Mouse (Mus musculus) neural tube, embryonic 11.5 days (tissue): ENCODE results near the gene Pelo. TPM values are rescaled to one million over a fixed set of nuclear protein-coding genes. Genes with fewer than 3 reads are reported as not detected.
A peak's percentile ranks its signal among the peaks of the same experiment; 100 is the strongest.

Experiments
- ATAC-seq: fragments of 200-750 bp; cut with Nextera tagmentation; 2 replicates; pipeline ENCODE4 v1.8.0; 2017; ENCODE audit warnings: moderate number of reproducible peaks, mild to moderate bottlenecking, moderate TSS enrichment, moderate library complexity; ENCODE audit not compliant: insufficient read depth, low FRiP score, low TSS enrichment
- DNase-seq: peaks from one replicate; pipeline ENCODE4 v3.0.0-alpha.2; 2015; ENCODE audit warnings: low spot score
- H3K27ac ChIP-seq: fragments of 300-500 bp; sonication (generic); 2 replicates; pipeline ENCODE4 v1.5.1; 2014; ENCODE audit warnings: low read depth, mild to moderate bottlenecking, low read length
- H3K27me3 ChIP-seq: fragments of 300-500 bp; sonication (generic); 2 replicates; pipeline ENCODE4 v1.6.1; 2014; ENCODE audit warnings: mild to moderate bottlenecking, low read length, mixed read lengths; ENCODE audit not compliant: control insufficient read depth, insufficient read depth
- H3K36me3 ChIP-seq: fragments of 300-500 bp; sonication (generic); 2 replicates; pipeline ENCODE4 v1.6.1; 2014; ENCODE audit warnings: mild to moderate bottlenecking, low read length, moderate library complexity, mixed read lengths; ENCODE audit not compliant: control insufficient read depth, insufficient read depth
- H3K4me1 ChIP-seq: fragments of 300-500 bp; sonication (generic); 2 replicates; pipeline ENCODE4 v1.6.1; 2014; ENCODE audit warnings: low read length, mixed read lengths; ENCODE audit not compliant: control insufficient read depth, insufficient read depth
- H3K4me2 ChIP-seq: fragments of 300-500 bp; sonication (generic); 2 replicates; pipeline ENCODE4 v1.6.1; 2014; ENCODE audit warnings: low read depth, mild to moderate bottlenecking, moderate library complexity
- H3K4me3 ChIP-seq: fragments of 300-500 bp; sonication (generic); 2 replicates; pipeline ENCODE4 v1.5.1; 2014; ENCODE audit warnings: low read depth, low read length
- H3K9ac ChIP-seq: fragments of 300-500 bp; sonication (generic); 2 replicates; pipeline ENCODE4 v1.6.1; 2014; ENCODE audit warnings: mild to moderate bottlenecking, low read length
- H3K9me3 ChIP-seq: fragments of 300-500 bp; sonication (generic); 2 replicates; pipeline ENCODE4 v1.6.1; 2016; ENCODE audit warnings: low read length; ENCODE audit not compliant: control insufficient read depth
- WGBS: fragments of 180-500 bp; shearing (Covaris S2); extraction: QIAGEN DNeasy Blood & Tissue Kit; methylation state at CpG from one replicate; pipeline ENCODE4 v1.1.7; 2014; 5-methylcytosine and 5-hydroxymethylcytosine counted together
- polyA plus RNA-seq: library from polyadenylated mRNA; unstranded; fragments of >200 nt; fragmentation: Nextera tagmentation; extraction: Ambion mirVana; gene quantifications from 2 replicates; pipeline ENCODE4 v1.2.1, GENCODE M21; 2014

Gene Pelo
- polyA plus RNA-seq, 1 experiment from 2014 or later, result 6.6 TPM

DNA sequence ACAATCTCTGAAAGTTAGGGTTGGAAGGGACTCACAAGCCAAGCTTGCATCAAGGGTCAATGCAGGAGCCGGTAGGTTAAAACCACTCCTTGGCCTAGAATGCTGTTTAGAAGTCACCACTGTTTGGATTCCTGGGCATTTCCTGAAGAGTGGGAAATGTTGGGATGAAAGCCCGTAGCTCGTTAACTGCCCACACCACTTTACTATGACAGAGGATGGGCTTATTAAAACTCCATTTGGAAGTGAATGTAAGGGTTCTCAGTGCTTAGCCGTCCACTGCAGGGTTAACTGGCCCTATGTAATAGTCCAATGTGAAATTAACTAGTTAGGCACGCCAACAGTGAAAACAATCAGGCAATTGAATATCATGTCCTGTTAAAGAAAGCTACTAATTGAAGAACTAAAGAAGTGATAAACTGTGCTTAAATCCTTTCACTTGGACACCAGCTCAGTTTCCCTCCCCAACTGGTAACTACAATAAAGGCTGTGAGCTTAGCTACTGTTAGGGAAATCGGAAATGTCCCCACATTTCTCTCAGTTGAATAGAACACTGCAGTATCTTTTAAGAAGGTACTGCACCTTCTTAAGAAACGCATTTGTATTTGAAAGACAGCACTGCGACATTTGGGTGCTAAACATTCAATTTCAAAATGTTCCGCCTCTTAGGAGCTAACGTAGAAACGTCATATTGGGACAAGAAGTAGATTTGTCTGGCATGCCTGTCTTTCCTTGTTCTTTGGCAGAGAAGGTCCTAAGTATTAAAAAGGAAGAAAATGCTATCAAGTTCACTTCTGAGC, 10.6 kb upstream of the Pelo start:
- no peak for DNase-seq
- 20% methylated on average over 11 of the region's 11 CpGs for WGBS
- peaks cover 2% of the 10 kb centered on the region; the same call in 1 of the 2 replicates for H3K4me1 ChIP-seq
- peak overlapping the region; percentile 50 for H3K4me3 ChIP-seq
- H3K4me2 ChIP-seq, result peak overlapping the region; percentile 86; the same call in 1 of the 2 replicates
- no peak overlapping the region for H3K9ac ChIP-seq
- H3K9me3 ChIP-seq, result no peaks in the 10 kb centered on the region
- H3K27ac ChIP-seq, result no peak overlapping the region
- no peak for ATAC-seq
- no peaks in the 10 kb centered on the region for H3K36me3 ChIP-seq
- 0 out of 2 replicates have a peak, but pooled peaks cover 5% of the 10 kb centered on the region for H3K27me3 ChIP-seq

GRCm38 (mm10) chr13:115099381-115099780, 9.4 kb upstream of the Pelo start:
- Histone ChIP-seq H3K4me3 (no peak overlapping the region), H3K4me2 (no peak overlapping the region), H3K27me3 (0 out of 2 replicates have a peak, but pooled peaks cover 5% of the 10 kb centered on the region), H3K9ac (no peak overlapping the region), H3K27ac (no peak overlapping the region), H3K36me3 (no peaks in the 10 kb centered on the region), H3K9me3 (no peaks in the 10 kb centered on the region), H3K4me1 (peaks cover 2% of the 10 kb centered on the region; the same call in 1 of the 2 replicates)
- 87% methylated on average over 9 of the region's 9 CpGs for WGBS
- DNase-seq, result no peak
- ATAC-seq, result no peak

DNA sequence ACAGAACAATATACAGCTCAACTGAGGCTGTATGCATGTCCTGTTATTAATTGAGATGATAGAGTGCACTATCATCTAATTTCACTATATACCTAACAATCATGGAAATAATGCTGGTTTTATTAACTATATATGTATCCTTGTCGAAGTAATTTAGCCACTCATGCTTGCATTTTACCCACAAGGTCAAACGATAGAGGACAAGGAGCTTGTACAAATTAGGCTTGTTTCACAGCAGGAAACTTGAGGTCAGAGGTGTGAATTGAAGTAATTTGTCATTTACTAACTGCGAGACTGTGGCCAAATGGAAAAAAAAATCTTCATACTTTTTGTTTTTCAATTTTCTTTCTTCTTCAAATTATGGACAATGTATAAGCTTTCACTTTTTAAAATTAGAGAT, 8.2 kb upstream of the Pelo start:
- H3K4me2 ChIP-seq, result no peak overlapping the region
- H3K27me3 ChIP-seq, result 0 out of 2 replicates have a peak, but pooled peaks cover 5% of the 10 kb centered on the region
- 71% methylated on average over 3 of the region's 3 CpGs for WGBS
- H3K4me3 ChIP-seq, result no peak overlapping the region
- no peak overlapping the region for H3K9ac ChIP-seq
- H3K4me1 ChIP-seq, result peaks cover 2% of the 10 kb centered on the region; the same call in 1 of the 2 replicates
- no peaks in the 10 kb centered on the region for H3K9me3 ChIP-seq
- DNase-seq, result no peak
- ATAC-seq, result no peak
- no peaks in the 10 kb centered on the region for H3K36me3 ChIP-seq
- H3K27ac ChIP-seq, result no peak overlapping the region

- Histone ChIP-seq H3K4me1 (peaks cover 2% of the 10 kb centered on the region; the same call in 1 of the 2 replicates), H3K4me3 (no peak overlapping the region), H3K36me3 (no peaks in the 10 kb centered on the region), H3K9me3 (no peaks in the 10 kb centered on the region), H3K27me3 (0 out of 2 replicates have a peak, but pooled peaks cover 5% of the 10 kb centered on the region), H3K27ac (no peak overlapping the region), H3K9ac (no peak overlapping the region), H3K4me2 (no peak overlapping the region)
- WGBS, result 79% methylated on average over 5 of the region's 5 CpGs
- no peak for ATAC-seq
- DNase-seq, result no peak
These were observed 7.0 kb upstream of the Pelo start for GRCm38 (mm10) chr13:115096965-115097364.

GRCm38 (mm10) chr13:115096216-115096615, 6.2 kb upstream of the Pelo start:
- H3K4me1 ChIP-seq, result peaks cover 1% of the 10 kb centered on the region; the same call in 1 of the 2 replicates
- no peak overlapping the region for H3K4me2 ChIP-seq
- no peak overlapping the region for H3K27ac ChIP-seq
- 0 out of 2 replicates have a peak, but pooled peaks cover 5% of the 10 kb centered on the region for H3K27me3 ChIP-seq
- DNase-seq (no peak), ATAC-seq (no peak)
- WGBS, result 65% methylated on average over 2 of the region's 2 CpGs
- no peaks in the 10 kb centered on the region for H3K9me3 ChIP-seq
- no peak overlapping the region for H3K9ac ChIP-seq
- no peaks in the 10 kb centered on the region for H3K36me3 ChIP-seq
- no peak overlapping the region for H3K4me3 ChIP-seq

DNA sequence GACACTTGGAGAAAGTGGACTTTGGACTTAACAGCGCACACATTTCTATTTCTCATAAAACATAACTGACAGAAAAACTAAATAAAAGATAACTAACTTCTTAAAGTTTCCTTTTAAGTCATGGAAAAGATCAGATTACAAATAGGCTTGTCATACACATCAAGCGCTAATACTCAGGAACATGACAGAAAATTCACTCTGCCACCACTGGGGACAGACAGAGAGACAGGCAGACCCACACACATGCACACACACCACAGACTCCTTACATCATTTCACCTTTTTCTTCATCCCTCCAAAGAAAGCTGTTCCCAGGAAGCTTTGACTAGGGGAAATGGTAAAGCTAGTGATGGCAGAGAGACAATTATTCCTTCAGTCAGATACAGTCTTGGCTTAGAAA, 5.4 kb upstream of the Pelo start:
- Histone ChIP-seq H3K9ac (no peak overlapping the region), H3K4me1 (no peaks in the 10 kb centered on the region), H3K36me3 (no peaks in the 10 kb centered on the region), H3K27ac (no peak overlapping the region), H3K9me3 (no peaks in the 10 kb centered on the region), H3K4me3 (no peak overlapping the region), H3K4me2 (no peak overlapping the region), H3K27me3 (no peaks in the 10 kb centered on the region)
- ATAC-seq (no peak), DNase-seq (no peak)
- 94% methylated on average over 2 of the region's 2 CpGs for WGBS

DNA sequence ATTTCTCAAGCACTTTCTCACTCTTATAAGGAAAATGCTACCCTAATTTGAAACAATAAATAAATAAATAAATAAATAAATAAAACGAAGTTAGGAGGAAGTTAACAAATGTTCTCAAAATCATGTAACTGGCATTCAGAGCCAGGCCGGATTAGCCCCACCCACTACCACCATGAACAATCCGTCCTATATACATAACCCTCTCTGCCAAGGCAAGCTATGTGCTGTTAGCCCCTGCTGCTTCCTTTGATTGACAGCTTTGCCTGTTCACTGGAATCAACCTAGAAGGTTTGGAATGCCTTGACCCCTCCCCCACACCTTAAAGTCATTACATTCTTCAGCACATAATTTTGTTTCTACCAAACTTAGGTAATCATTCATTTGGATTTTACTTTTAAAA, 1.5 kb upstream of the Pelo start:
- 72% methylated on average over 3 of the region's 3 CpGs for WGBS
- 0 out of 2 replicates have a peak, but pooled peaks cover 2% of the 10 kb centered on the region for H3K36me3 ChIP-seq
- no peak overlapping the region for H3K9ac ChIP-seq
- H3K27ac ChIP-seq, result no peak overlapping the region
- H3K9me3 ChIP-seq, result no peaks in the 10 kb centered on the region
- no peak for DNase-seq
- H3K4me1 ChIP-seq, result 0 out of 2 replicates have a peak, but pooled peaks cover 3% of the 10 kb centered on the region
- ATAC-seq, result no peak
- H3K4me2 ChIP-seq, result no peak overlapping the region
- H3K27me3 ChIP-seq, result no peaks in the 10 kb centered on the region
- H3K4me3 ChIP-seq, result no peak overlapping the region

DNA sequence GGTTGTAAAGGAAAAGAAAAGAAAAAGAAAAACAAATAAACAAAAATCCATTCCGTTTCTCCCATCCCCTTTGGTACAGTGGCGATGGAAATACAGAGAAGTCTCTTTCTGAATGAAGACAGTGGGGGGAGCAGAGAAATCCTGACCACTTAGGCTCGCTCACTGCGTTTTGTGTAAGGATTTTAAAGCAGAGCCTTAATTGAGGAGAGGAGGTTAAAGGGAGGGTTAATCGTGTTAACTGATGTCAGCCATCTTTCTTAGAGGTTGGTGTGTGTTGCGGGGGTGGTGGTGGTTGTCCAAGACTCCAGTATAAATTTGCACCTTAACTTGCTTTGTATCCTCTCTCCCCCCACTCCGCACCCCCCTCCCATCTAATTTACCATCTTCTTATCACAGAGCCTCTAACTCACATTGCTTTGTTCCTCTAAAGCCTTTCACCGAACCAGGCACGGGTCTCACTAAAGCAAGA, 1.0 kb upstream of the Pelo start:
- Histone ChIP-seq H3K27ac (0 out of 2 replicates have a peak overlapping the region, but pooled peaks have one; percentile 71), H3K36me3 (0 out of 2 replicates have a peak, but pooled peaks cover 2% of the 10 kb centered on the region), H3K9me3 (no peaks in the 10 kb centered on the region), H3K9ac (no peak overlapping the region), H3K4me3 (peak overlapping the region; percentile 64), H3K4me2 (peak overlapping the region; percentile 98), H3K27me3 (no peaks in the 10 kb centered on the region), H3K4me1 (0 out of 2 replicates have a peak, but pooled peaks cover 3% of the 10 kb centered on the region)
- 58% methylated on average over 9 of the region's 9 CpGs for WGBS
- ATAC-seq (no peak), DNase-seq (no peak)
